Mouse (Mus musculus): ENCODE results near the gene Fxyd5. TPM values are rescaled to one million over a fixed set of nuclear protein-coding genes. Genes with fewer than 3 reads are reported as not detected.

The Fxyd5 gene
- total and polyA plus RNA-seq, 3 experiments, result 30.5 to 55.2 (median 31.1) TPM

DNA sequence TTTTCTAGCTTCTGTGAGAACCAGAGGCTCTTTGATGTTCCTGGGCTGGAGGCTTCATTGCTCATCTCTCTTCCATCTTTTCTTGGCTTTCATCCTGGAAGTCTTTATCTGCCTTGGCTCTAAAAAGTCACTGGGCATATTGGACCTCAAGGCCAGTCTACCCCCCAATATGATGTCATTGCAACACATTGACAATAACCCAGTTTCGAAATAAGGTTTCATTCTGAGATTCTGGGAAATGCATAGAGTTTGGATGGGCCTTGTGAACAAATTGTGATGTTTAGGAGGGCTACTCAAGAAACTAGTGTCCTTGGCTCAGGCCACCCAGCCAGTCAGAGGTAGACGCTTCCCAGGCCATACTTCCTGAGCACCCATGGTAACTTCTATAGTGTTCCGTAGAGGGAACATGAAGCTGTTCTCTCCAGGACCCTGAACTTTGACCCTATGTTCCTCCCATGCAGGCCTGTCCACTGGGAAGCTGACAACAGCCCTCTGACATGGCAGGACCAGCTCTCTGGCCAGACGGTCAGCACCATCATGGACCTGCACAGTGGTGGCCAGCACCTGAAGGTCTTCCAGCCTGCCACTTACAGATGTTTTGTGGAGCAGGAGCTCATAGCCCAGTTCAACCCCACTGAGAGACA is 53.6 kb downstream of the Fxyd5 start:
- no peak for DNase-seq
- Histone ChIP-seq H3K27ac (no peak overlapping the region), H3K4me3 (no peak overlapping the region), H3K9ac (ENCODE audit: low read depth, low read length) (no peak overlapping the region), H3K79me2 (replicated peaks; ENCODE audit: control insufficient read depth, insufficient read depth, low read length) (no peaks in the 10 kb centered on the region), H3K4me1 (ENCODE audit: control insufficient read depth, insufficient read depth, low read length) (no peaks in the 10 kb centered on the region), H3K27me3 (ENCODE audit: control insufficient read depth, insufficient read depth, low read length) (no peaks in the 10 kb centered on the region), H3K36me3 (ENCODE audit: control insufficient read depth, insufficient read depth, low read length) (no peaks in the 10 kb centered on the region)
- intact Hi-C loops (cut with DNase I), result no loop called here
- WGBS, result 83% methylated on average over 4 of the region's 4 CpGs
- no peak for TF ChIP-seq EP300 (IDR thresholded peaks at IDR 0.05; ENCODE audit: insufficient read depth, low read depth, low read length)
- TF ChIP-seq POLR2A (IDR thresholded peaks at IDR 0.05; ENCODE audit: insufficient read depth, low read depth, low read length), result no peak
- TF ChIP-seq CTCF (IDR thresholded peaks at IDR 0.05), result no peak

DNA sequence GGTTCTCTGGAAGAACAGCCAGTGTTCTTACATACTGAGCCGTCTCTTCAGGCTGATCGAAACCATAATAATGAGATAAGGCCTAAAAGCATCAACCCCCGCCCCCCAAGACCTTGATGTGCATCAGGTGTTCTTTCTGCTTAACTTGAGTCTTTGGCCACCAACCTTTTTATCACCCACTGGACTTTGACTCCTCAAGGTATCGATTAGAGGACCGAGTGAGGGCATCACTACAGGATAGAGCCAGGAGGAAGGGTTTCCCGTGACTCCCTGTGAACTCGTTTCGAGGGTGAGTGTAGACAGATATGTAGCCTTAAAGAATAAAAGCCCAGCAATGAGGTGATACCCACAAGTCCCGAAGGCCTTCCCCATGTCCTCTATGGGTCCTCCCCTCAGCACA is 56.9 kb downstream of the Fxyd5 start:
- no peak overlapping the region for H3K4me3 ChIP-seq
- H3K27me3 ChIP-seq (ENCODE audit: control insufficient read depth, insufficient read depth, low read length), result no peaks in the 10 kb centered on the region
- H3K27ac ChIP-seq, result no peak overlapping the region
- no peak for DNase-seq
- no peaks in the 10 kb centered on the region for H3K4me1 ChIP-seq (ENCODE audit: control insufficient read depth, insufficient read depth, low read length)
- no peak overlapping the region for H3K9ac ChIP-seq (ENCODE audit: low read depth, low read length)
- 86% methylated on average over 9 of the region's 9 CpGs for whole genome bisulfite sequencing
- H3K36me3 ChIP-seq (ENCODE audit: control insufficient read depth, insufficient read depth, low read length), result no peaks in the 10 kb centered on the region
- intact Hi-C loops (cut with DNase I), result no loop called here
- no peaks in the 10 kb centered on the region for H3K79me2 ChIP-seq (replicated peaks; ENCODE audit: control insufficient read depth, insufficient read depth, low read length)
- TF ChIP-seq EP300 (IDR thresholded peaks at IDR 0.05; ENCODE audit: insufficient read depth, low read depth, low read length) (no peak), POLR2A (IDR thresholded peaks at IDR 0.05; ENCODE audit: insufficient read depth, low read depth, low read length) (no peak), CTCF (IDR thresholded peaks at IDR 0.05) (no peak)

Small RNAs within 50 kb of the gene (microRNA-seq; reads per million reads assigned to microRNA genes)
- gene Mir7050, result 0 reads per million in 2 experiments

Other genes starting within 250 kb of the Fxyd5 start
- gene Ffar2, start 218.7 kb downstream of the Fxyd5 start, total RNA-seq (2021), result not detected
- gene Ffar2, start 218.7 kb downstream of the Fxyd5 start, polyA plus RNA-seq (2012; rRNA removed), result 0.18 and 0.61 TPM in 2 replicates
- gene Ffar3, start 186.3 kb downstream of the Fxyd5 start, total RNA-seq (2021), result not detected
- gene Ffar3, start 186.3 kb downstream of the Fxyd5 start, polyA plus RNA-seq (2012; rRNA removed), result not detected in 2 replicates
- gene Ffar1, start 180.9 kb downstream of the Fxyd5 start, total RNA-seq (2021), result not detected
- gene Ffar1, start 180.9 kb downstream of the Fxyd5 start, polyA plus RNA-seq (2012; rRNA removed), result 0.20 TPM in 1 of 2 replicates, not detected in the other
- 1 to 10 TPM in 1 of 2 experiments, under 1 TPM in 1; 0.57 to 1.3 TPM for gene Cd22, start 162.1 kb downstream of the Fxyd5 start, total RNA-seq (2021)
- gene Cd22, start 162.1 kb downstream of the Fxyd5 start, polyA plus RNA-seq (2012; rRNA removed), result 1.1 and 8.1 TPM in 2 replicates
- gene Mag, start 127.6 kb downstream of the Fxyd5 start, total RNA-seq (2021), result not detected
- gene Mag, start 127.6 kb downstream of the Fxyd5 start, polyA plus RNA-seq (2012; rRNA removed), result 0.27 and 0.32 TPM in 2 replicates
- gene Hamp2, start 117.8 kb downstream of the Fxyd5 start, total RNA-seq (2021), result 1 to 10 TPM; 2.8 to 4.5 TPM
- gene Hamp2, start 117.8 kb downstream of the Fxyd5 start, polyA plus RNA-seq (2012; rRNA removed), result 2.1 and 4.7 TPM in 2 replicates
- 10 to 100 TPM; 11.8 to 14.2 TPM for gene Hamp, start 98.4 kb downstream of the Fxyd5 start, total RNA-seq (2021)
- gene Hamp, start 98.4 kb downstream of the Fxyd5 start, polyA plus RNA-seq (2012; rRNA removed), result 114 and 141 TPM in 2 replicates
- 100 to 1,000 TPM; 103 to 110 TPM for gene Usf2, start 85.7 kb downstream of the Fxyd5 start, total RNA-seq (2021)
- 124 and 135 TPM in 2 replicates for gene Usf2, start 85.7 kb downstream of the Fxyd5 start, polyA plus RNA-seq (2012; rRNA removed)
- 1 to 10 TPM; 3.7 to 4.3 TPM for gene Lsr, start 69.0 kb downstream of the Fxyd5 start, total RNA-seq (2021)
- gene Lsr, start 69.0 kb downstream of the Fxyd5 start, polyA plus RNA-seq (2012; rRNA removed), result 5.6 and 7.6 TPM in 2 replicates
- gene Fam187b, start 68.7 kb downstream of the Fxyd5 start, total RNA-seq (2021), result not detected
- 0.29 and 0.53 TPM in 2 replicates for gene Fam187b, start 68.7 kb downstream of the Fxyd5 start, polyA plus RNA-seq (2012; rRNA removed)
- 1 to 10 TPM in 1 of 2 experiments, under 1 TPM in 1; 0.63 to 1.5 TPM for gene Fxyd7, start 9.0 kb upstream of the Fxyd5 start, total RNA-seq (2021)
- gene Fxyd7, start 9.0 kb upstream of the Fxyd5 start, polyA plus RNA-seq (2012; rRNA removed), result 2.9 and 3.4 TPM in 2 replicates
- 100 to 1,000 TPM; 839 to 985 TPM for gene Fxyd1, start 14.7 kb upstream of the Fxyd5 start, total RNA-seq (2021)
- 1,788 and 1,851 TPM in 2 replicates for gene Fxyd1, start 14.7 kb upstream of the Fxyd5 start, polyA plus RNA-seq (2012; rRNA removed)
- 1 to 10 TPM; 3.8 to 3.9 TPM for gene Lgi4, start 16.9 kb upstream of the Fxyd5 start, total RNA-seq (2021)
- 5.4 and 6.5 TPM in 2 replicates for gene Lgi4, start 16.9 kb upstream of the Fxyd5 start, polyA plus RNA-seq (2012; rRNA removed)
- gene Fxyd3, start 34.2 kb upstream of the Fxyd5 start, total RNA-seq (2021), result 1 to 10 TPM; 1.6 to 2.5 TPM
- gene Fxyd3, start 34.2 kb upstream of the Fxyd5 start, polyA plus RNA-seq (2012; rRNA removed), result 4.9 and 5.5 TPM in 2 replicates
- gene Hpn, start 72.8 kb upstream of the Fxyd5 start, total RNA-seq (2021), result 1 to 10 TPM; 1.7 to 2.6 TPM
- 2.8 and 5.1 TPM in 2 replicates for gene Hpn, start 72.8 kb upstream of the Fxyd5 start, polyA plus RNA-seq (2012; rRNA removed)
- gene Scn1b, start 84.5 kb upstream of the Fxyd5 start, total RNA-seq (2021), result 10 to 100 TPM; 31.8 to 32.5 TPM
- gene Scn1b, start 84.5 kb upstream of the Fxyd5 start, polyA plus RNA-seq (2012; rRNA removed), result 39.7 and 41.9 TPM in 2 replicates
- 10 to 100 TPM; 27.9 to 33.7 TPM for gene Gramd1a, start 113.4 kb upstream of the Fxyd5 start, total RNA-seq (2021)
- gene Gramd1a, start 113.4 kb upstream of the Fxyd5 start, polyA plus RNA-seq (2012; rRNA removed), result 49.2 and 64.3 TPM in 2 replicates
- not detected for gene Scgb2b2, start 248.0 kb upstream of the Fxyd5 start, total RNA-seq (2021)
- not detected in 2 replicates for gene Scgb2b2, start 248.0 kb upstream of the Fxyd5 start, polyA plus RNA-seq (2012; rRNA removed)
- not detected for gene Scgb1b2, start 249.3 kb upstream of the Fxyd5 start, total RNA-seq (2021)
- gene Scgb1b2, start 249.3 kb upstream of the Fxyd5 start, polyA plus RNA-seq (2012; rRNA removed), result not detected in 2 replicates

All from heart, adult 2 months (tissue).